Mouse (Mus musculus): ENCODE data around the gene Npsr1. TPM values are rescaled to one million over a fixed set of nuclear protein-coding genes. Genes with fewer than 3 reads are reported as not detected.

Gene Npsr1
- not detected for total RNA-seq (2021)

DNA sequence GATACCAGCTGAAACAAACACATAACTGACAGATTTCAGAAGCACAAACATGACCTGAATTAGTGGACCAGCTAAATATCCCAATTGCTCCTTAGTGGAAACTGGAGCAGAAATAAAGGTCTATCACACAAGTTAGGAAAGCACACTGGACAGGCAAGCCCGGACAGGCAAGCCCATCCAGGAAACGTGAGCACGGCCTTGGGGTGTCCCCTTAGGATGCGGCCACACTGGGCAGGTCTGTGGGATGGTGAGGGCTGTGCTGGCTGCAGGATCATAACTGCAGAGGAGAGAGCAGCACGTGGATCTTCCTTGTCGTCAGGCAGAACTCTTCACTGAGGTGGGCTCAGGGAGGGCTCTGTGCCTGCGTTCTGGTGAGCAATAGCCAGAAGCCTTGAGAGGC is at the start of gene Npsr1:
Gene Npsr1 (plus strand): TSS at position 301 of the 400 bp plus-strand sequence.
- intact Hi-C loops (cut with DNase I), result no loop called here

DNA sequence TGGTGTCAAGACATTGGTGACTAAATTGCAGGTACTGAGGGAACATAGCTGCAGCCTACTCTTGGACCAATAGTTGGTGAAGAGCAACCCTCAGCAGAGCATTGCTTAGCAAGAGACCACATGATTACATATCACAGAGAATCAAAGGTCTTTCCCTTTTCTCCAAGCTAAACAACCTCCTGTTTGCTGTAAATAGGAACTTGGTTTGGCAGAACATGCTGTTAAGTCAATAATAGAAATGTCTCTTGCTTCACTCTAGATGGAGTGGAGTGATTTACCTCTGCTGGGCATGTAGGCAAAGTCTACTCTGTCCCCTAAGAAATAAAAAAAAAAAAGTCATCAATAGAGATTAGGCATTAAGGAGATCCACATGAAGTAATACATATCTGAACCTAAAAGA is 46.3 kb upstream of the Npsr1 start:
- intact Hi-C loops (cut with DNase I), result no loop called here
- DNase-seq (ENCODE audit: low spot score), result no peak

More for the DNA sequence above, at the start of gene Npsr1:
- no peak for DNase-seq (ENCODE audit: low spot score)

DNA sequence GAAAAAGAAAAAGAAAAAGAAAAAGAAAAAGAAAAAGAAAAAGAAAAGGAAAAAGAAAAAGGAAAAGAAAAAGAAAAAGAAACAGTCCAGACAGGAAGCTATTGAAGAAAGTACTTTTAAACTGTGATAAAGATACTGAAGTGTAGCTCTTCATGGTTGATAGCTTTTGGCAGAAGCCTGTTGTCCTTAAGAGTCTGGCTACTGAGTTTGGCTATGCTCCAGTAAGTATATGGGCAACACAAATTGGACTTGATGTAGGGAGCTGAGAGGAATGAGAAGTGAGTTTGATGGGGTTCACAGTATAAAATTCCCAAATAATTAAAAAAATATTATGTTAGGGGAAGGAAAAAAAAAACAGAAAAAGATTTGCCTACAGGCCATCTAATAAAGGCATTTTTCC is 34.5 kb upstream of the Npsr1 start:
- intact Hi-C loops (cut with DNase I), result no loop called here
- no peak for DNase-seq (ENCODE audit: low spot score)

DNA sequence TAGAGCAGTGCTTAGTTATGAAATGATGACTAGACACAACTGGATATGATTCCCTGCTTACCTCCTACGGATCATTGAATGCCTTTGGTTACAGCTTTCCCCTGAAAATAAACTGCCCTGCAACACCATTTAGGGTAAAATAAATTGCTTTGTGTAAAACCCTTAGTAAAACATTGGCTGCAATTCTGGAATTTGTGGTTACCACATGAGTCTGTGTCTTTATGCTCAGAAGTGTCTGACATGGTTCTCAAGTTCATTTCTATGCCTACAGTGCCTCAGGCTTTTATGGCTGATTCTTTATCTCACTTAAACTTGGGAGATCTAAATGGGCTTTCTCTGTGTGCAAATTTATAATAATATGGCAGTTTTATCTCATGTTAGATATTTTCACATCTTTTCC is 26.1 kb upstream of the Npsr1 start:
- DNase-seq (ENCODE audit: low spot score), result no peak
- intact Hi-C loops (cut with DNase I), result no loop called here

DNA sequence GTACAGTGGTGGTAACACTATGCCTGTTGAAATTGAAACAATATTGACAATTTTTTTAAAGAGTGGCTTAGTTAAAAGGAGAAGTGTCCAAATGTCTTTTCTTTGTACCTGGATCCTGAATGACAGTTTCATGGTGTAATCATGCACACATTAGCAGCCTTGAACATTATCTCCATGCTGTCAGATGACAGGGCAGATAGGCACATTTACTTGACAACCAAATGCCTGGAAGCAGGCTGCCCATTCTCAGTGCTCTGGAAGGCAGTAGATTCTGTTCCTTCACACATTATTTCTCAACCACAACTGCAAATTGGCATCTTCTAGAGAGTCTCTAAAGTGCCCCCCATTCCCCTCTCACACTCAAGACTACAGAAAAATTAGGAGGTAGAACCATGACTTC is 20.2 kb upstream of the Npsr1 start:
- no peak for DNase-seq (ENCODE audit: low spot score)
- intact Hi-C loops (cut with DNase I), result no loop called here

DNA sequence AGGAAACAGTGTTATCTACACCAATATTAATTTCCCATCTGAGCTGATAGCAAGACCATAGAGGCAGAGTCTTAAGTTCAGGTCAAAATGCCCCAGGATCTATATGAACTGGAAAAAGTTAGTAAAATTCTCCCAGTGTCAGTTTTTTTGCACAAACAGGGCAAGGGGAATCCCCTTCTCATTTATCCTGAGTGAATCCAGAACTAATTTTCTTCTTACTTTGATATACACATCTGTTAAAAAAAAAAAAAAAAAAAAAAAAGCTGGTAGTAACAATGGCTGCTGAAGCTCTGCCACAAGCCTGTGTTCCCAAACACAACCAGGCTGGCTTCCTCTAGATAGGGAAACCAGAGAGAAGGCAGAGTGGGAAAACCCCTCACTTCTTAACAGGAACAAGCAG is 5.9 kb upstream of the Npsr1 start:
- intact Hi-C loops (cut with DNase I), result no loop called here
- no peak for DNase-seq (ENCODE audit: low spot score)

DNA sequence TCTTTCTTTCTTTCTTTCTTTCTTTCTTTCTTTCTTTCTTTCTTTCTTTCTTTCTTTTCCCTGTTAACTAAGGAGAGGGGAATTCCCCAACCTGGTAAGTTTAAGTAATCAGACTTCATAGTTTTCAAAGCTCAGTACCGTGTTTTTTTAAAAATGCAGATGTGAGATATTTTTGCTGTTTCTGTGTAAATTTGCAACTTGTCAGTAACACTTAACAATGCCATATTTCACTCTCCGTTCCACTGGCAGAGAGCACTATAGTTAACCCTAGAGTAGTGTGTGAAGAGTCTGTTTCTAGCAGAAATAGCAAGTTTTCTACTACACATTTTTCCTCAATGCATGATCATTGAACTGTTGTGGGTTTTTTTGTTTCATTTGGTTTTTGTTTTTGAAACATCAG is 730 bp downstream of the Npsr1 start:
- intact Hi-C loops (cut with DNase I), result no loop called here
- no peak for DNase-seq (ENCODE audit: low spot score)

DNA sequence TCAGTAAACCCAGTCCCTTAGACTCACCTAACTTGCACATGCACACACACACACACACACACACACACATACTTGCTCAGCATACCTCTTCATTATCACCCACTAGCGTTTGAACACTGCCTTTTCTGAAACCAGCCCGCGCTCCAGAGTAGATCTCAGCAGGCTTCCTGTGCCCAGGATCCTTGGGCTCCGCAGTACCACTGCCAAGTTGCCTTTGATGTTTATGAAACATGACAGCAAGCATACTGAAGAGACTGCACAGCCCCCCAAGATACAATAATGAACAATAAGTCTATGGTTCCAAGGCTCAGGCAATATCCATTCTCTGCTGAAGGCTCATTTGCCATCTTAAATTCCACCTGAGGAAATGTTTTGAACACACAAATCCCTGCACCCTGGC is 1.8 kb downstream of the Npsr1 start:
- DNase-seq (ENCODE audit: low spot score), result no peak
- intact Hi-C loops (cut with DNase I), result no loop called here

DNA sequence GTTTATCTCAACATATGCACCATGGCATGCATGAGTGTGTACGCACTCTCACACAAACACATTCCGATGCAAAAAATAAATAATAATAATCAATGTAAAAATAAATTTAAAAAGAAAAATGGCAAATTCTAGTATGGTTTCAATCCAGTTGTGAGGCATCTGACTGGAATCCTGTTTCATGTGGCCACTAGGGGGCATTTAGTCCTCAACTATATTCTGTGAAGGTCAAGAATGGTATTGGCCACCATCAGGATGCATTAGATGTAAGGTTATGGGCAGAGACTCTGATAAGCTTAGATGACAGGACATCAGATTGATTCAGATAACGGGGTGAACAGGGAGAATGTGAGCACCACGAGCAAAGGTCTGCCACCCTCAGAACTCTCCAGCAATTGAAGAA is 21.6 kb downstream of the Npsr1 start:
- no peak for DNase-seq (ENCODE audit: low spot score)
- intact Hi-C loops (cut with DNase I), result loop anchor here (1.0 kb wide), 1 partner anchor 398 kb away; no protein-coding TSS in a partner anchor

DNA sequence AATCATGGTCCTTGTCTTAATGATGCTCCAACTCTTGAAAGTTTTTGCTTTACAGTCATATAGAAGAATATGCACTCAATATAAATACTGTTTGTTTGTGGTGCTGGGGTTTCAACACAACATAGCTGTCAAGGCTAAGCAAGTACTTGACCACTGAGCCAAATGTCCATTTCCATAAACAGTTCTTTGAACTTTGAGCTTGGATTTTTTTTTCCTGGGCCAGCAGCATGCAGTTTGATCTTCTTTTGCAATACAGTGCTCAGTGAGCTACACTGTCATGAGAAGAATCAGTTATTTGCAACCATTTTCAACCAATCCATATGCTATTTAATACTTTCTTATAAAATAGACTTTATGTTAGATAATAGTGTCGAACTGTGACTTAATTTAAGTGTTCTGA is 35.3 kb downstream of the Npsr1 start:
- DNase-seq (ENCODE audit: low spot score), result no peak
- intact Hi-C loops (cut with DNase I), result no loop called here

DNA sequence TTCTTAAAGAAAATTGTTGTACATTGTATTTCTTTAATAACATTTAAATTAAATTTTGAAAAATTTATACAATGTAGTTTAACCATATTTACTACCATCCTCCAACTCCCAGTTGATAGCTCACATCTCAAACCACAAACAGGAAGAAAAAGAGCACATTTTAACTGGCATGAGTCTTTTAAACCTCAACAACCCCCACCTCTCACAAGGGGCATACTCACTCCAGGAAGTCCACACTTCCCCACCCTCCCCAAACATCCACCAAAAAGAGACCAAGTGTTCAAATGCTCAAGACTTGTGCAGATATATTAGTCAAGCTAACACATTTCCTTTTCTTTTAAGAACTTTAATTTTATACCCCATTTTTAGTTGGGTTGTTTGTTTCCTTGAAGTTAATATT is 38.6 kb downstream of the Npsr1 start:
- intact Hi-C loops (cut with DNase I), result no loop called here
- no peak for DNase-seq (ENCODE audit: low spot score)

DNA sequence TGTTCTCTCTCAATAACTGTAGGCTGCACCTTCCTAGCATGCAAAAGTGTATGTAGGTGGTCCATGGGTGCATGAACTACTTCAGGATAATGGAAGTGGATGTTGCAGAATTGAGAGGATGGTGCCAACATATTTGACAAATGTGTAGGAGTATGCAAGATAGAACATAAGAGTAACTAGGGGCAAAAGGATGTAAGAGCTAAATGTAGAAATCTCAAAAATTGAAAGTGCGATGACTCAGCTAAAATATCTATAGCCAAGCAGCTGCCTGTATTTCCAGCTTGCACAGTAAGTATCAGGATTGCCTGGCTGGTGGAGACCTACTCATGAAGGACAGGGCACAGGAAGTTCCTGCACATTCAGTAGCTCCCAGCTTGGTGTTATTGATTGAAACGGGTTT is 46.5 kb downstream of the Npsr1 start:
- DNase-seq (ENCODE audit: low spot score), result no peak
- intact Hi-C loops (cut with DNase I), result no loop called here

DNA sequence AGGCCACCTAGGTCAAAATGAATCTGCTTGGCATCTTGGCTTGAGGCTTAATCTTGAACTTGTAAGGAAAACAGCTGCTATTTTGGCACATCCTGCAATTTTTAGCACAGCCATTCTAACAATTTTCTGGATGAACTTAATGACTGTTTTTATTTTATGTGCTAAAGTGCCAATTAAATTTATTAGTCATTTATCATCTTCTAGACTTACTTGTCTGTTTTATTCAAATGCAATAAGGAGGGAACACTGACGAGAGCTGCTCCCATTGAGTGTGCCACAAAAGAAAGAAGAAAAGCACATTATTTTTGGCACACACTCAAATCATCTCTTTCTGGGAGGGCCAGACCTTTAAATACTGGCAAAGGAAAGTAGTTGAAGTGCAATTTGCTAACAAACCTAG is 59.4 kb downstream of the Npsr1 start:
- intact Hi-C loops (cut with DNase I), result no loop called here
- no peak for DNase-seq (ENCODE audit: low spot score)

DNA sequence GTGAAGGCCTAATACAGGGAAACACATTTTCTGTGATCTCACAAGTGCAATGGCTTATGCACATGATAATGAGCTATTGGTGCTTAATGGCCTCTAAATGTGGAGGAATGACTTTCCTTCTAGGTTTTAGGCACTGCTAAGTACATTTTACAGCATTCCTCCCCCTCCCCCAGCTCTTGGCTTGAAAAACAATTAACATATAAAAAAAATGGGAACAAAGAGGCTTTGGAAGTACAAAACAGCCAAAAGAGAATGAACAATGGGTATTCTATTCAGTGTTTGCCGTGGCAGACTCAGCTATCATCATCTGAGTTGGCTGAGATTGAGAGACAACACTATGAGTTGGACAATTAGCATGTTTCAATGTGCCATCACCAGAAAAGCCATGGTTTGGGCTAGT is 62.6 kb downstream of the Npsr1 start:
- intact Hi-C loops (cut with DNase I), result no loop called here
- no peak for DNase-seq (ENCODE audit: low spot score)

DNA sequence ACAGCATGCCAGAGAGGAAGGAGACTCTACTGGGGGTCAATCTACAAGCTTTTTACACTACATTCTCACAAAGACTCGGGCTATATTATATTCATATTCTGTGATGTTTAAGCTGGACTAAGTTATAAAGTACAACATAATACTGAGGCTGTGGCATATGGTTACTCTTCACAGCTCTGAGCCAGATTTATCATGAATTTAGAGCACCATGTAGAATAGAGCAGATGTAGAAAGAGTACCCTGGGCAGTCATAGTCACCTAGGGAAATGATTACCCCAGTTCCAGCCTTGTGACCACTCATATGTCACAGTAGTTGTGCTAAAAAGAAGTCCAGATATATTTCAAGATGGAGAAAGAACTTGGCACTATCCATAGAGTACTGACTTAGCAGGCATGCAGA is 70.7 kb downstream of the Npsr1 start:
- intact Hi-C loops (cut with DNase I), result no loop called here
- DNase-seq (ENCODE audit: low spot score), result no peak

DNA sequence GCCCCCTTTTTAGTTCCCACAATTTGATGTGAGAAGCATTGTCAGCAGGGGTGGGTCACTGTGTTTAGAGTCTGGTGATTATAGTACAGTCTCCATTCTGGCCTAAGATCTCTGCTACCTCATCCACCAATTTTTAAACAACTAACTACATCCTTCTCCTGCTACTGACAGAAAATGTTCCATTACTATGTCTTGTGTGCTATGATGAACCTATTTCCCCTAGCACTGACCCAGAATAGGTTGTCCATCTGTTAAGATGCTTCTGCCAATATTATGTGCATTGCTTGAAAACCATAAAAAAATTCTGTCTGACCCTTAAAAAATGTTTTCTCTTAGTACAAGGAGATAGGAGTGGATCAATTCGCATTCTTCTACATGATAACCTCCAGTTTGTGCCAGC is 72.9 kb downstream of the Npsr1 start:
- intact Hi-C loops (cut with DNase I), result no loop called here
- DNase-seq (ENCODE audit: low spot score), result no peak

DNA sequence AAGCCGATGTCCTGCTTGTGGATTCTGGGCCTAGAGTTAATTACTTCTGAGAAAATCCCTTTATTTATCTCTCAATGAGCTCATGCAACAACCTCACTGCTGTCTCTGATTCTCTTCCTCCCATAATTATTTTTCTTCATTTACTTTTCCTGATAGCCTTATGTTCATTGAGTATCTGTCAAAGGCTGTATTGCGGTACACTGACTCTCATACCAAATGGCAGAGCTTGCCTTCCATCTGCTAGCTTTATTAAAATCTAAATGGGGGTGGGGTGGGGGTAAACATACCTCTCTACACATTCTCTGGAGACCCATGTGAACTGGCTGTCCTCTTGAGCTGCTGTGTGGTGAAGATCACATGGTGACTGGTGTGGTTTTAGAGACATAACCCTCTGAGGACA is 80.9 kb downstream of the Npsr1 start:
- intact Hi-C loops (cut with DNase I), result no loop called here
- DNase-seq (ENCODE audit: low spot score), result no peak

DNA sequence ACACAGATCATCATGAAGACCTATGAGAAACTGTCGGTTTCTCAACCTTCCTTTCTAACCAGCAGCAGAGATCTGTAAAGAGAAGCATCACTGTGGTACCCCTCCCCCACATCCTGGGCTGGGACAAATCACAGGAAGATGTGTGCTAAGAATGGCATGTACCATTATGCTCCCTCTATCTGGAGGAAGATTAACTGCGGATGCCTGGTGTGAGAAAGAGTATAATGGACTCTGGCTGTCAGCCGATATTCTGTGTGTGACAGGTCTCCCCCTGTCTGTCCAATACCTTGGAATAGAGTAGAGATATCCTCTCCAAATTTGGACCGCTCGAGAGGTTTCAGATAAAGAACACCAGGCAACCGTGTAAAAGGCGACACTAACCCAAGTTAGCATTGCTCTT is 83.1 kb downstream of the Npsr1 start:
- no peak for DNase-seq (ENCODE audit: low spot score)
- intact Hi-C loops (cut with DNase I), result no loop called here

DNA sequence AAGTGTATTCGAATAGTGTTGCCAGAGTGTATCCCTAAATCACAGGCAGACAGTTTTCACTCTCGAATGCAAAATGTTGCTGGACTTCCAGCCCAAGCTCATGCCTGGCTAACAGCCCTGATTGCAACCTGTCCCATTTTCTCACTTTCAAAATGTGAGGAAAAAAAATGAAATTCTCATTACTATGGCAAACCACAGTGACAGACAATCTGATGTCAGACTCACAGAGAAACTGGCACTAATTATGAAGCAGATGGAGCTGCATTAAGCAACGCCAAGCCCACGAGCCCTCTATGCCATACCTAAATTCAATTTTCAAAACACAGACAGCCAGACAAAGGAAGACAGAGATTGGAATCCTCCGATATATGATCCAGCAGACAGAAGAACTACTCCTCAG is 88.5 kb downstream of the Npsr1 start:
- intact Hi-C loops (cut with DNase I), result no loop called here
- no peak for DNase-seq (ENCODE audit: low spot score)

DNA sequence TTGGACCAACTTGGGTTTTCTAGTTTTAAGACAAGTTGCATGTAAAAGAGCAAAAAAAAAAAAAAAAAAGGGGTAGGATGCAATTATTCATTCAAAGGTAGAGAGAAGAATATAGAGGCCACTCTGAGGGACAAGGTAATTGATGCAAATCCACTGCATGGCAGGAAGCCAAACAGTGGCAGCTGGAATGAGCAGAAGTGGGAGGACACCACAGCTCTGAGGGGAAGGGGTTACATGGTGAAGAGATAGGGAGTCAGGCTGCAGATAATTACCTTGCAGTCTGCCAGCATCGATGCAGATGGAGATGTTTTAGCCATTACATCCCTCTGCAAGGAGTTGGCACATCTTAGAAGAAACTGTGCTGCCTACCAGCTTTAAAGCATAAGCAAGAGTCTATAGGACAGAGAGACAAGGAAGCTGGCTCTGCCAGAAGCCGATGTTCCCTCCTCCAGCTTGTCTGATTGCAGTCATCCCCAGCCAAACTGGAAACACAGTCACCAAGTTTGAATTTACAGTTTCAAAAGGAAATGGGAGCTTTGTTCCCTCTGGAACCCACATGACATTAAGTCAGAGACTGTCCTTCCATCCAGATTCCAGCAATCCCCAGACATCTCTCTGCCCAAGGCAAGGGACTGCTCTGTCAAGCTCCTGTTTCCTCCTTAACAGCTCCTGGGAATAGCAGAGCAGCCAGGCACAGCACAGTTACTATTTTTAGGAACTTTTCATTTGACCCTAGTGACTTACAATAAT is 91.9 kb downstream of the Npsr1 start:
- no peak for DNase-seq (ENCODE audit: low spot score)
- intact Hi-C loops (cut with DNase I), result no loop called here

DNA sequence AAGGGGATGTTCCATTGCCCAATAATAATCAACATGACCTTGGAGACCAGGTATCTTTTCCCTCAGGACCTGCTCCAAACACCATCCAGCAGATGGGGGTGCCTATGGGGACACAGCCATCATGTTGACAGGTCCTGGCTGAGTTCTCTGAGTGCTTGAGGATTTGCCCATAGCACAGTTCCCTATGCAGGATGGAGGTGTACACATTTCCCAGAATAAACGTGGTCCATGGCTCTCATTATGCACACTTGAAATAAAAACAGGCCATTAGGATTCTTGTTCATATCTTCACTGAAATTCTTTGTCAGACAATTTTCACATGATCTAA is 92.4 kb downstream of the Npsr1 start:
- no peak for DNase-seq (ENCODE audit: low spot score)
- intact Hi-C loops (cut with DNase I), result no loop called here

DNA sequence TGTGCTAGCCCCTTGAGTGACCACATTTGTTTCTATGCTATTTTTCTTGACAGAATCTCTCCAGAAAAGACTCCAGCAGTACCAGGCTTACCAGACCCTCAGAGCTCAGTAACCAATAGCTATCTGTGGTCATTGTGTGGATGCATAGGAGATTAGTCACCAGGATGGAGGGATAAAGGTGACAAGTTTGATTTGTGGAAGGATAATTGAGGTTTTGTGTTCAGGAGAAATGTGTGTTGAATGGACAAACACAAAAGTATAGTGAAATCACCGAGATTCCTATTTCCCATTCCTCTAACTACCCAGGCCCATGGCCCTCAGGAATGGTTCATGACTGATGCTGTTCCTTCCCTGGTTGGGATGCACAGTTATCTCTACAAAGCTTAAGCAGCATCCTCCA is 100.5 kb downstream of the Npsr1 start:
- intact Hi-C loops (cut with DNase I), result no loop called here
- DNase-seq (ENCODE audit: low spot score), result no peak

DNA sequence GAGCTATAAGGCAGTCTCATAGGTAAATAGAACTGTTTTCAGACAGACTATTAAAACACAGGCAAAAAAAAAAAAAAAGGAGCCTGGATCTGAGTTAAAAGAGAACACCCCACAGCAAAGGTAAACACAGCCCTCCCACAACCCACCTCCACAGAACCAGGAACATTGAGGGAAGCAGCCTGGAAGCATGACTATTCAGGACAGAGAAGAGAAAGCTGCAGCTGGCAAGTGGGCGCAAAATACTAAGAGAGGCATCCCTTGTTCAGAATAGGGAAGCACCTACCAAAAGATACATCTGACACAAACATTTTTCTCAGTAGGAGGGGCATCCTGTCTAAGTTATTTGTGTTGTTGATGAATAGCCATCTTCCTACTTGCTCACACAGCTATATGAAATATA is 113.8 kb downstream of the Npsr1 start:
- no peak for DNase-seq (ENCODE audit: low spot score)
- intact Hi-C loops (cut with DNase I), result no loop called here

All from heart, postnatal 25 days (tissue).